Mouse (Mus musculus) ES-E14 (cell line): ENCODE data around the gene Appl1. TPM values are rescaled to one million over a fixed set of nuclear protein-coding genes. Genes with fewer than 3 reads are reported as not detected.

Experiments
- DNase-seq: peaks from one replicate; pipeline ENCODE4 v3.0.0-alpha.2; 2013; ENCODE audit warnings: low read depth, low spot score
- H3K27ac ChIP-seq: 2 replicates; pipeline ENCODE4 v1.5.1; 2012; ENCODE audit warnings: low read depth, mild to moderate bottlenecking, low read length, moderate library complexity, mixed read lengths; ENCODE audit not compliant: poor library complexity, insufficient read depth, severe bottlenecking
- H3K36me3 ChIP-seq: 2 replicates; pipeline ENCODE4 v1.6.1; 2012; ENCODE audit warnings: mild to moderate bottlenecking, low read length, moderate library complexity, mixed read lengths; ENCODE audit not compliant: control insufficient read depth, poor library complexity, insufficient read depth, severe bottlenecking
- H3K4me1 ChIP-seq, 2 experiments: fragments of 150-350 bp in 1 of 2; sonication (generic) in 1 of 2; 2 replicates each; pipeline ENCODE4 v1.6.1; 2012; ENCODE audit warnings: low read length in 2 of 2, mild to moderate bottlenecking in 1 of 2, mixed read lengths in 1 of 2; ENCODE audit not compliant: control insufficient read depth in 2 of 2, insufficient read depth in 2 of 2, poor library complexity in 1 of 2
- H3K4me3 ChIP-seq, 2 experiments: fragments of 150-350 bp in 1 of 2; sonication (generic) in 1 of 2; 2 replicates each; pipeline ENCODE4 v1.5.1; 2012; ENCODE audit warnings: low read length in 2 of 2, low read depth in 1 of 2, mild to moderate bottlenecking in 1 of 2, mixed read lengths in 1 of 2; ENCODE audit not compliant: insufficient read depth in 1 of 2, poor library complexity in 1 of 2, severe bottlenecking in 1 of 2
- H3K9ac ChIP-seq: 2 replicates; pipeline ENCODE4 v1.6.1; 2012; ENCODE audit warnings: low read depth, mild to moderate bottlenecking, low read length, mixed read lengths; ENCODE audit not compliant: poor library complexity, insufficient read depth, severe bottlenecking
- H3K9me3 ChIP-seq: fragments of 150-350 bp; sonication (generic); 2 replicates; pipeline ENCODE4 v1.6.1; 2012; ENCODE audit warnings: low read depth, mild to moderate bottlenecking, low read length; ENCODE audit not compliant: control insufficient read depth, insufficient read depth
- CHD2 ChIP-seq: IDR thresholded peaks from 2 replicates; pipeline ENCODE4 v1.6.1; 2014; ENCODE audit warnings: mild to moderate bottlenecking, low read depth, low read length, inconsistent platforms
- HCFC1 ChIP-seq: IDR thresholded peaks from 2 replicates; pipeline ENCODE4 v1.6.1; 2012; ENCODE audit warnings: low read length, inconsistent platforms, borderline replicate concordance; ENCODE audit not compliant: insufficient read depth
- MAFK ChIP-seq: IDR thresholded peaks from 2 replicates; pipeline ENCODE4 v1.6.1; 2014; ENCODE audit warnings: mild to moderate bottlenecking, low read depth, low read length, inconsistent platforms; ENCODE audit not compliant: insufficient read depth
- ZC3H11A ChIP-seq: IDR thresholded peaks from 2 replicates; pipeline ENCODE4 v1.6.1; 2012; ENCODE audit warnings: low read depth, mild to moderate bottlenecking, inconsistent platforms, low read length, borderline replicate concordance
- ZNF384 ChIP-seq: IDR thresholded peaks from 2 replicates; pipeline ENCODE4 v1.6.1; 2012; ENCODE audit warnings: low read depth, low read length, inconsistent platforms
- in situ Hi-C, 2 experiments: fragments of 600-800 bp; cut with MboI; formaldehyde crosslinking; loops; one replicate each; pipeline ENCODE4 v1.15.1; 2025; ENCODE audit warnings: low sequenced_read_pairs in 2 of 2, inconsistent platforms in 1 of 2; ENCODE audit not compliant: unreplicated experiment in 2 of 2
- total RNA-seq: library from RNA; depleted of rRNA; stranded (reverse); fragments of 300-350 nt; gene quantifications from 2 replicates; pipeline ENCODE4 v1.2.3, GENCODE M21; 2012

Appl1 gene
- total RNA-seq, 1 experiment: 16.1 TPM

DNA sequence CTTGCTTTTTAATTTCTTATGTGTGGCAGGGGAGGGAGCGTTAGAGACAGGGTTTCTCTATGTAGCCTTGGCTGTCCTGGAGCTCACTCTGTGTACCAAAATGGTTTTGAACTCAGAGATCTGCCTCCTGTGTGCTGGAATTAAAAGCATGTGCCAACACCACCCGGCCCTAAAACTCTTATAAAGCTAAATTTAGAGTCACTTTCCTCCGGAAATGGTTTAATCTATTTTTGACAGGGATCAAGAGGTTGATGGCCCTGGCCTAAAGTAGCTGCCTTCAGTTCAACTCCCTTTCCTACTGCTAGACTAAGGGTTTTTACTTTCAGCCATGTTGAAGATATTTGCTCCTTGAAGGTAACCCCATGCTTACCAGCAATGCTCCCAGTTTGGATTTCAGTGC, 22.4 kb upstream of the Appl1 start:
- no peak overlapping the region for H3K27ac ChIP-seq
- TF ChIP-seq HCFC1 (no peak), MAFK (no peak), CHD2 (no peak), ZNF384 (no peak), ZC3H11A (no peak)
- H3K36me3 ChIP-seq: no peaks in the 10 kb centered on the region
- no peak overlapping the region for H3K4me3 ChIP-seq
- H3K4me1 ChIP-seq: peaks cover 2% of the 10 kb centered on the region in 2 experiments; a peak in 2 of 4 replicates
- in situ Hi-C loops: no loop called here
- no peak for DNase-seq
- no peaks in the 10 kb centered on the region for H3K9me3 ChIP-seq
- no peak overlapping the region for H3K9ac ChIP-seq

DNA sequence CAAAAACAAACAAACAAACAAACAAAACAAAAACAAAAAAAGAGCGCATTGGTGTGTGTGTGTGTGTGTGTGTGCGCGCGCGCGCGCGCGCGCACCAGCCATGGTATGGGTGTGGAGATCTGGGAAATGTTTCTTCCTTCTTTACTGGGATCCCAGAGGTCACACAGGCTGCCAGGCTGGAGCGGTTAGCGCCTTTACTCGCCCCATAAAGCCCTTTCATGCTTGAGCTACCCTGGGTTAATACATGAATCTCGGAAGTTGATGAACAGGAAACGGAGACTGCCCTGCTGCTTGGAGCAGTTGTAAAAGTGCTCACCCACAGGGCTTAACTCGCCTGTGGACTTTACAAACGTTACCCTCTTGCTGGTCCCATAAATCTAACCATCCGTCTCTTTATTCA, 20.6 kb upstream of the Appl1 start:
- TF ChIP-seq MAFK: no peak
- TF ChIP-seq ZNF384: no peak
- no peak for TF ChIP-seq ZC3H11A
- TF ChIP-seq CHD2: no peak
- no peak for TF ChIP-seq HCFC1
- DNase-seq: no peak
- H3K36me3 ChIP-seq: no peaks in the 10 kb centered on the region
- no peak overlapping the region for H3K9ac ChIP-seq
- H3K4me1 ChIP-seq: peaks cover 2 to 7% of the 10 kb centered on the region in 2 experiments; a peak in 2 of 4 replicates
- H3K9me3 ChIP-seq: no peaks in the 10 kb centered on the region
- in situ Hi-C loops: no loop called here
- H3K27ac ChIP-seq: no peak overlapping the region
- H3K4me3 ChIP-seq: no peak overlapping the region

- no peak for DNase-seq
- Histone ChIP-seq H3K4me3 (no peak overlapping the region), H3K27ac (no peak overlapping the region), H3K9ac (no peak overlapping the region), H3K36me3 (no peaks in the 10 kb centered on the region), H3K9me3 (no peaks in the 10 kb centered on the region), H3K4me1 (peaks cover 2 to 7% of the 10 kb centered on the region in 2 experiments; a peak in 2 of 4 replicates)
- TF ChIP-seq CHD2 (no peak), ZNF384 (no peak), ZC3H11A (no peak), MAFK (no peak), HCFC1 (no peak)
- in situ Hi-C loops: no loop called here
Measured at GRCm38 (mm10) chr14:26988694-26989093, 17.7 kb upstream of the Appl1 start.

GRCm38 (mm10) chr14:26982150-26982530, 11.1 kb upstream of the Appl1 start:
- H3K27ac ChIP-seq: no peak overlapping the region
- in situ Hi-C loops: no loop called here

DNA sequence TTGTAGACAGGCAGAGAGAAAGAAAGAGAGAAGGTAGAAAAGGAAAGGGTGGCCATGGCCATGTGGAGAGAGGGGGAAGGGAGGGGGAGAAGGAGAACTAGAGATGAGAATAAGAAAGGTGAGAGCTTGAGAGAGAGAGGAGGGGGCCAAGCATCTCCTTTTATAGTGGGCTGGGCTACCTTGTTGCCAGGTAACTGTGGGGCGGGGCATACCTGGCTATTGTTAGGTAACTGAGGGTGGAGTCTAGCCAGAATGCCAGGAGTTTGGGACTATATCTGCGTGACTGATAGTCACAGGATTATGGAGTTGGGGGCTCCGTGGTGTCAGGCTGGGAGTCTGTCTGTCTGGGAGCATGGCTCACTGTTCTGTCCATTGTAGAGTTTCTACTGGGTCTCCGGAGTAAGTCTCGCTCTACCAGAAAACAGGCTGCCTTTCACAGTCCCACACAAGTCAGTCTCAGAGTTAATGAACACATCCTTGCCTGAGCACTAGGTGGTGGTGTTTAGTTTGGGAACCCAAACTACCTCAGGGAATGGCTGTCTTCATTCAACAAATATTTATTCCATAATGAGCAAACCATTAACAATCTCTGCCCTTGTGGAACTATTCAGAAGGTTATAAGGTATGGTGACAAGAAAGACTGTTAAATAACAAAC, 10.6 kb upstream of the Appl1 start:
- Histone ChIP-seq H3K27ac (no peak overlapping the region), H3K4me1 (peaks cover 1 to 6% of the 10 kb centered on the region in 2 experiments; a peak in 1 of 4 replicates), H3K36me3 (no peaks in the 10 kb centered on the region), H3K9me3 (no peaks in the 10 kb centered on the region), H3K4me3 (peak overlapping the region in 1 of 2 experiments; percentile 24; a peak in 1 of 4 replicates), H3K9ac (no peak overlapping the region)
- in situ Hi-C loops: no loop called here
- TF ChIP-seq MAFK (no peak), ZNF384 (no peak)
- peak; percentile 36 for DNase-seq

More at GRCm38 (mm10) chr14:26982150-26982530, 11.1 kb upstream of the Appl1 start:
- Histone ChIP-seq H3K4me3 (no peak overlapping the region), H3K36me3 (no peaks in the 10 kb centered on the region), H3K4me1 (peaks cover 1 to 6% of the 10 kb centered on the region in 2 experiments; a peak in 1 of 4 replicates), H3K9me3 (no peaks in the 10 kb centered on the region), H3K9ac (no peak overlapping the region)
- TF ChIP-seq MAFK (no peak), ZNF384 (no peak), HCFC1 (no peak), ZC3H11A (no peak), CHD2 (no peak)
- DNase-seq: no peak
